Mouse (Mus musculus): ENCODE data around the gene Atp8a2. TPM values are rescaled to one million over a fixed set of nuclear protein-coding genes. Genes with fewer than 3 reads are reported as not detected.

Atp8a2 gene
- polyA plus RNA-seq, 1 experiment: 0.01 TPM

DNA sequence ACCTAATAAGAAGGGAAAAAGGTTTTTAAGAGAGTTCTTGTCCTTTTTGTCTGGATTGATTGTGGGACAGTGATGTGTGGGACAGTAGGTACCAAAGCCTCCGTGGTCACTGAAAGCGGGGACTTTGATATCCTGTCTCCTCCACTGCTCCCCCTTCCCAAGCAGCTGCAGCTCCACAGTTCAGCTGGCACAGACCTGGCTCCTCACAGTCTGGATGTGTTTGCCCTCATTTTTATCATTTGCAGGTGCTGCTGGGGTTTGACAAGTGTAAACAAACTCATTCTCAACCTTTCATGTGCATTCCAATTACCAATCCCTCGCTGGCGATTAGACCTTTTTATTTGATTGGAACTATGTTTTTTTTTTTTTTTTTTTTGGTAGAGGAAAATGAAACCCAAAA, 390.8 kb downstream of the Atp8a2 start:
- TF ChIP-seq TAL1 (IDR thresholded peaks at IDR 0.05; ENCODE audit: low read length) (no peak), GATA1 (IDR thresholded peaks at IDR 0.05; ENCODE audit: low read length) (no peak)
- no peaks in the 10 kb centered on the region for H3K9me3 ChIP-seq (ENCODE audit: control insufficient read depth, low read length)
- H3K4me3 ChIP-seq (replicated peaks): no peak overlapping the region
- H3K27me3 ChIP-seq (ENCODE audit: control insufficient read depth): no peaks in the 10 kb centered on the region
- H3K36me3 ChIP-seq (ENCODE audit: control insufficient read depth): no peaks in the 10 kb centered on the region
- H3K4me1 ChIP-seq (ENCODE audit: control insufficient read depth): no peaks in the 10 kb centered on the region

DNA sequence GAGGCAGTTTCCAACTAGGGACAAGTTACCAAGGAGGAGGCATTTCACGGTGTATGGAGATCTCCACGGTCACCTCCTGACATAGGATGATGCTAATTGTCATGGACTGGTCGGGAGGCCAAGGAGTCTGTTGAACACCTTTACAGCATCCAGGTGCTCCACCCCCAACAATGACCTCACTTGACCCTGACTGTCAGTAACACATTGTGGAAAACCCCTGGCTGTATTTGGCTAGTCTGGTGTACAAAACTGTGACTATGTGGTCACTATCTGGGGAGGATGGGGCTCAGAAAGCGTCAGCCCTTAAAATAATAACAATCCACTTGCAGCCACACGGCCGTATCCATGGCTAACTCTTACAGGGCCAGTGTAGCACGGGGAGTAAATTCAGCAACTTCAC, 391.3 kb downstream of the Atp8a2 start:
- H3K36me3 ChIP-seq (ENCODE audit: control insufficient read depth): no peaks in the 10 kb centered on the region
- no peaks in the 10 kb centered on the region for H3K27me3 ChIP-seq (ENCODE audit: control insufficient read depth)
- H3K9me3 ChIP-seq (ENCODE audit: control insufficient read depth, low read length): no peaks in the 10 kb centered on the region
- H3K4me1 ChIP-seq (ENCODE audit: control insufficient read depth): no peaks in the 10 kb centered on the region
- no peak for TF ChIP-seq TAL1 (IDR thresholded peaks at IDR 0.05; ENCODE audit: low read length)
- TF ChIP-seq GATA1 (IDR thresholded peaks at IDR 0.05; ENCODE audit: low read length): no peak
- no peak overlapping the region for H3K4me3 ChIP-seq (replicated peaks)

DNA sequence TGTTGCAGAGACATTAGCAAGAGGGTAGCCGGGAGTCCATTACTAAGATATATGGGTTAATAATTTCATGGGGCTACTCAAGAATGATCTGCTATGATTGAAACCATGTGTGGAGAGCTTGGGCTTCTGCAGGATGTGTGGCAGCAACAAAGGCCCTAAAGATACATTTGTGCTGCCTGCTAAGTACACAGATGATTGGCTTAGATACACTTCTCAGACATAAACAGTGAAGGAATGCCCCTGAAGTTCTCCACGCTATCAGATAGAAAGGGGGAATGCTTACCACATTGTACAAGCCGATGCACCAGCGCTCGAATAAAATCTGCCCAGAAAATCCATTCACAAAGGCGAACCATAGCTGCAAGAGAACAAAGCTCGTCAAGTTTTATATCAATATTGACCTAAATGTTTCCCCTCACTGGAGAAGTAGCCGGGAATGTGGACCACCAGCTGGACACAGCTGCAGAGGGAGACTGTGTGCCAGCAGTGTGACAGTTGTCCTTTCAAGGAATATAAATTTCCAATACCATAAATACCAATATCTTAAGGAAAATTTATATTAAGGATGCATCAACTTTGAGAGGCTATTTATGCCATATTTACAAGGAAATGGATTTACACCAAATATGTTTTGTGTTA, 394.9 kb downstream of the Atp8a2 start:
- Histone ChIP-seq H3K27me3 (ENCODE audit: control insufficient read depth) (no peaks in the 10 kb centered on the region), H3K4me3 (replicated peaks) (no peak overlapping the region)

DNA sequence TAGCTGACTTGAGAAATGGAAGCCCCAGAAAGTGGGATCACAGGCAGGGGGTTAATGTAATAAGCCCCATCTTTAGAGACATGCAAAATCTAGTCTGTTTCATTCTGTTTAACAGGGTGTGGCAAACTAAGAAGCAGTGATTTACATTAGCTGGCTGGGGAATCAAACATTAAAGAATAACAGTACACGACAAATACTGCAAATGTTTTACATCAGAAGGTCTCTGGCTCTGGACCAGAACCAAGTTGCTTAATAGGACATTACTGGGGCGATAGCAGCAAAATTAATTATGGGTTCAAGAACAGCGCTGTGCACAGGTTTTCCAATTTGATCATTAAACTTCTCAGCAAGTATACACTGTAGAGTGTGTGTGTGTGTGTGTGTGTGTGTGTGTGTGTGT, 397.5 kb downstream of the Atp8a2 start:
- Histone ChIP-seq H3K4me1 (ENCODE audit: control insufficient read depth) (no peaks in the 10 kb centered on the region), H3K9me3 (ENCODE audit: control insufficient read depth, low read length) (no peaks in the 10 kb centered on the region), H3K36me3 (ENCODE audit: control insufficient read depth) (no peaks in the 10 kb centered on the region), H3K4me3 (replicated peaks) (no peak overlapping the region), H3K27me3 (ENCODE audit: control insufficient read depth) (no peaks in the 10 kb centered on the region)
- no peak for TF ChIP-seq TAL1 (IDR thresholded peaks at IDR 0.05; ENCODE audit: low read length)
- TF ChIP-seq GATA1 (IDR thresholded peaks at IDR 0.05; ENCODE audit: low read length): no peak

More for the DNA sequence above, 394.9 kb downstream of the Atp8a2 start:
- H3K36me3 ChIP-seq (ENCODE audit: control insufficient read depth): no peaks in the 10 kb centered on the region
- H3K4me1 ChIP-seq (ENCODE audit: control insufficient read depth): no peaks in the 10 kb centered on the region
- no peak for TF ChIP-seq GATA1 (IDR thresholded peaks at IDR 0.05; ENCODE audit: low read length)
- TF ChIP-seq TAL1 (IDR thresholded peaks at IDR 0.05; ENCODE audit: low read length): no peak
- H3K9me3 ChIP-seq (ENCODE audit: control insufficient read depth, low read length): no peaks in the 10 kb centered on the region

DNA sequence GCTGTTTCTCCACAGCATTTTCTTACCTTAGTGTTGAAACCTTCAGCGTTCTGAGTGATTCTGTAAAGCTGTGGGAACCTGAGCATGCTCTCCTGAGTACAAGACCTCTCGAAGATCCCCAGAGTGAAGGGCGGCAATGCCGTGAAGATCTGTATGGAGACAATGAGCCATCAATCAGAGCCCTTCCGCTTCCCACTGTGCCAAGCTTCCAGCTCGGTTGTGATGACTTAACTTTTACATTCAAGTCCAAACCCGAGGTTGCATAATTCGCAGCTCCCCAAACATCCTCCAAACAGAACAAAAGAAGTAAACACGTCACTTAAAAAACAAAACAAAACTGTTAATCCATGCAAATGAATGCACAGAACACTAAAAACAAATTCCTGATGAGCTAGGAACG, 403.1 kb downstream of the Atp8a2 start:
- TF ChIP-seq GATA1 (IDR thresholded peaks at IDR 0.05; ENCODE audit: low read length) (no peak), TAL1 (IDR thresholded peaks at IDR 0.05; ENCODE audit: low read length) (no peak)

DNA sequence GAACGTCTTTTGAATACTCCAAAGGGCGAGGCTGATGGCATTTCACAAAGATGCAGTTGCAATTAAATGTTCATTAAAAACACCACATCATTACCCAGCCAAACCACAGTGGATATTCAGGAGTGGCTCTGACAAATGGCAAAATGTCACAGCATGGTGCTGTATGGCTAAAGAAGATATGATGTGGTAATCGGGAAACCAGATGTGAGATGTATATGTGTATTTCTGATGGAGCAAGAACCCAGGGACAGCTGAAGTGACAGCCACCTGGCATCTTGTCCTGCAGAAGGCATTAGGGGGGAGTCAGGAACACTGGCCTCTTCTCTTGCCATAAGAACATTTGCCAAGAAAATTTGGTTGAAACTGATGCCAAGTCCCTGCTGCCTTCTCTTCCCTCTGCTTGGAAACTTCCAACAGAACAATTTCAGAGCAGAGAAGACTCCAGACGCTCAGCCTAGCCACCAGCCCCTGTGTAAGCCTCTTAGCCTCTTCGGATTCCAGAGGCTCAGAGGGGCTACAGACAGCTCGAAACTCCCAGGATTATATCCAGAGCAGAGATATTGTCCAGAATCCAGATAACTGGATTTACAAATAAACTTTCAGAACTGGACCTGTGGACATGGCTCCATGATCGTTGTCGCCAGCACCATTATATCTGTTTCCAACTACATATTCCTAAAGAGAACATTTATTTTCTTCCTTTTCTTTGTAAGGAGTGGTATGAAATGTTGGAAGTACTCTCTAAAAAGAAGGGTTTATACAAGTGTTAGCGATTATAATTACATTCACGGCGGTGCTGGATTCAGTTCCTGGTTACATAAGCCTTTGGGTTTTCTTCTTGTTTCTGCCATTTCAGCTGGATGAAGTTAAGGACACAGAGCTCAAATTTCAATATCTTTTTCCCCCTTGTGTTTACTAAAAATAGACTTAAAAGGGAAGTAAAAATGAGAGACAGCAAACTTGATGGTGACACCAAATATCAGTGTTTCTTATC, 413.3 kb downstream of the Atp8a2 start:
- Histone ChIP-seq H3K9me3 (ENCODE audit: control insufficient read depth, low read length) (no peaks in the 10 kb centered on the region), H3K4me1 (ENCODE audit: control insufficient read depth) (no peaks in the 10 kb centered on the region), H3K36me3 (ENCODE audit: control insufficient read depth) (no peaks in the 10 kb centered on the region), H3K27me3 (ENCODE audit: control insufficient read depth) (no peaks in the 10 kb centered on the region), H3K4me3 (replicated peaks) (no peak overlapping the region)
- no peak for TF ChIP-seq TAL1 (IDR thresholded peaks at IDR 0.05; ENCODE audit: low read length)
- TF ChIP-seq GATA1 (IDR thresholded peaks at IDR 0.05; ENCODE audit: low read length): no peak

More for the DNA sequence above, 403.1 kb downstream of the Atp8a2 start:
- Histone ChIP-seq H3K9me3 (ENCODE audit: control insufficient read depth, low read length) (no peaks in the 10 kb centered on the region), H3K27me3 (ENCODE audit: control insufficient read depth) (no peaks in the 10 kb centered on the region), H3K36me3 (ENCODE audit: control insufficient read depth) (no peaks in the 10 kb centered on the region), H3K4me1 (ENCODE audit: control insufficient read depth) (no peaks in the 10 kb centered on the region), H3K4me3 (replicated peaks) (no peak overlapping the region)

DNA sequence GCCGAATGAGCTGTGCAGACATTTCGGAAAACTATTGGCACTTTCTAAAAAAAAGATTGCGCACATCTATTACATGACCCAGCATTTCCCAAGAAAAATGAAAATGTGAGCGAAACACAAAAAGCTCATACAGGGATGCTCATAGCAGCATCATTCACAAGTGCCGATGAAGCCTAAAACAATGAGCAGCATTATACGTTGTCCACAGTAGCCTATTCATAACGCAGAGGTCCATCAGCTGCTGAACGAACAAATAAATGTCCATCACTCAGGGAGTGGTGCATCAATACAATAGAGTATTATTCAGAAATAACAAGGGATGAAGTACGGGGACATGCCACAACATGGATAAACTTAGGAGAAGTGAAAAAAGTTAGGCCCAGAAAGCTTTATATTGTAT, 416.6 kb downstream of the Atp8a2 start:
- no peaks in the 10 kb centered on the region for H3K36me3 ChIP-seq (ENCODE audit: control insufficient read depth)
- no peaks in the 10 kb centered on the region for H3K4me1 ChIP-seq (ENCODE audit: control insufficient read depth)
- peaks cover 3% of the 10 kb centered on the region; the same call in 1 of the 2 replicates for H3K9me3 ChIP-seq (ENCODE audit: control insufficient read depth, low read length)
- TF ChIP-seq TAL1 (IDR thresholded peaks at IDR 0.05; ENCODE audit: low read length) (no peak), GATA1 (IDR thresholded peaks at IDR 0.05; ENCODE audit: low read length) (no peak)
- H3K4me3 ChIP-seq (replicated peaks): no peak overlapping the region
- no peaks in the 10 kb centered on the region for H3K27me3 ChIP-seq (ENCODE audit: control insufficient read depth)

DNA sequence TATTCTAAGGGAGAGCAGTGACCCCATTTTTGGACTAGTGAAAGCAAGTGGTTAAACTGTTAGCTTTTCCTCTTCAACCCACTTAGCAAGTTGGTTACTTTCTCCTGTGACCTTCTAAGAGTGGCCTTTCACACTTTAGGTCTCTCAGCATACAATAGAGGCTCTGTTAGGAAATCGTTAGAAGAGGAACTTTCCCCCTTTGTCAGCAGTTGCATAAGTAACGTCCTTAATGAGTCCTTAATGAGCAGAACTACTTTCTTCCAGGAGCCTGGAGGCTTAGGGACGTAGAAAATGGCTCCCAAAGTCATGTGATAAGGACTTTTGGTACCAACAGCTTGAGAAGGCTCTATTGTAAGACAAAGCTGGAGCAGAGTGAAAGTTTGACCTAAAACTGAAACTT, 434.8 kb downstream of the Atp8a2 start:
- Histone ChIP-seq H3K36me3 (ENCODE audit: control insufficient read depth) (no peaks in the 10 kb centered on the region), H3K4me3 (replicated peaks) (no peak overlapping the region), H3K27me3 (ENCODE audit: control insufficient read depth) (no peaks in the 10 kb centered on the region), H3K4me1 (ENCODE audit: control insufficient read depth) (no peaks in the 10 kb centered on the region), H3K9me3 (ENCODE audit: control insufficient read depth, low read length) (no peaks in the 10 kb centered on the region)
- TF ChIP-seq GATA1 (IDR thresholded peaks at IDR 0.05; ENCODE audit: low read length): no peak
- TF ChIP-seq TAL1 (IDR thresholded peaks at IDR 0.05; ENCODE audit: low read length): no peak

DNA sequence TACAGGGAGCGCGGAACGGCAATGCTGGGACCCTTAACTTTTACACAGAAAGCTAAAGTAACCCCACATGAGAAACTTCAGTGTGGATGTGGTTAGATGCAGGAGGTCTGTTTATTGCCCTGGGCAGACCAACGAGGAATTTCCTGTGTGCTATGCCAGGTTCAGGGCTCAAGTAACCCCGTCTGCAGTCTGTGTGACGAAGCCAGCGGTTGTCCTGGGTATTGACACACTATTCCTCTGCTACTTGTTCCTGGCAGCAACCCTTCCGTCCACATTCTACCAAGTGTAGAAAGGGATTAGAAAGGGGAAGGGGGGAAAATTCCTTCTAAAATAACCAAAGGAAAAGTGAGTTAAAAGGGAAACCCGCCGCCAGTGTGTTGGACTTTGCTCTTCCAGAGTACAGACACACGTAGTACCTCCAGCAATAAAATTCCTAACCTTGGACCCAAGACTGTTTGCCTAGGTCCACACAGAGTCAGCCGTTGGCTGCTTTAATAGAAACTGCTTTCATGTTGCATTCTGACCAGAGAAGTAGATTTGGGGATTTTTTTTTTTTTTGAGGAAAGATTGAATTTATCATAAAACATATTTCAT, 437.0 kb downstream of the Atp8a2 start:
- H3K27me3 ChIP-seq (ENCODE audit: control insufficient read depth): no peaks in the 10 kb centered on the region
- H3K9me3 ChIP-seq (ENCODE audit: control insufficient read depth, low read length): no peaks in the 10 kb centered on the region
- TF ChIP-seq TAL1 (IDR thresholded peaks at IDR 0.05; ENCODE audit: low read length): no peak
- TF ChIP-seq GATA1 (IDR thresholded peaks at IDR 0.05; ENCODE audit: low read length): no peak
- no peaks in the 10 kb centered on the region for H3K4me1 ChIP-seq (ENCODE audit: control insufficient read depth)
- H3K4me3 ChIP-seq (replicated peaks): no peak overlapping the region
- no peaks in the 10 kb centered on the region for H3K36me3 ChIP-seq (ENCODE audit: control insufficient read depth)
